Mouse (Mus musculus): Measurements from ENCODE around the gene Gm11168. TPM values are rescaled to one million over a fixed set of nuclear protein-coding genes. Genes with fewer than 3 reads are reported as not detected.

Gene Gm11168
- polyA plus RNA-seq (2015; fragmentation: Nextera tagmentation; extraction: Ambion mirVana) = not detected in 2 replicates

DNA sequence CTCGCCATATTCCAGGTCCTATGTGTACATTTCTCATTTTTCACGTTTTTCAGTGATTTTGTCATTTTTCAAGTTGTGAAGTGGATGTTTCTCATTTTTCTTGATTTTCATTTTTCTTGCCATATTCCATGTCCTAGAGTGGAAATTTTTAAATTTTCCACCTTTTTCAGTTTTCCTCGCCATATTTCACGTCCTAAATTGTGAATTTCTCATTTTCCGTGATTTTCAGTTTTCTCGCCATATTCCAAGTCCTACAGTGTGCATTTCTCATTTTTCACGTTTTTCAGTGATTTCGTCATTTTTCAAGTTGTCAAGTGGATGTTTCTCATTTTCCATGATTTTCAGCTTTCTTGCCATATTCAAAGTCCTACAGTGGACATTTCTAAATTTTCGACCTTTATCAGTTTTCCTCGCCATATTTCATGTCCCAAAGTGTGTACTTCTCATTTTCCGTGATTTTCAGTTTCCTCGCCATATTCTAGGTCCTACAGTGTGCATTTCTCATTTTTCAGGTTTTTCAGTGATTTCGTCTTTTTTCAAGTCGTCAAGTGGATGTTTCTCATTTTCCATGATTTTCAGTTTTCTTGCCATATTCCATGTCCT is at the start of gene Gm11168:
TSS of gene Gm11168 (plus strand) at position 553 of the 603 bp plus-strand sequence.

DNA sequence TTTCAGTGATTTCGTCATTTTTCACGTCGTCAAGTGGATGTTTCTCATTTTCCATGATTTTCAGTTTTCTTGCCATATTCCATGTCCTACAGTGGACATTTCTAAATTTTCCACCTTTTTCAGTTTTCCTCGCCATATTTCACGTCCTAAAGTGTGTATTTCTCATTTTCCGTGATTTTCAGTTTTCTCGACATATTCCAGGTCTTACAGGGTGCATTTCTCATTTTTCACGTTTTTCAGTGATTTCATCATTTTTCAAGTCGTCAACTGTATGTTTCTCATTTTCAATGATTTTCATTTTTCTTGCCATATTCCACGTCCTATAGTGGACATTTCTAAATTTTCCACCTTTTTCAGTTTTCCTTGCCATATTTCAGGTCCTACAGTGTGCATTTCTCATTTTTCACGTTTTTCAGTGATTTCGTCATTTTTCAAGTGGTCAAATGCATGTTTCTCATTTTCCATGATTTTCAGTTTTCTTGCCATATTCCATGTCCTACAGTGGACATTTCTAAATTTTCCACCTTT is 2.6 kb upstream of the Gm11168 start, which contains the start of gene Gm10722:
TSS of gene Gm10722 (plus strand) at position 478 of the 528 bp plus-strand sequence.

DNA sequence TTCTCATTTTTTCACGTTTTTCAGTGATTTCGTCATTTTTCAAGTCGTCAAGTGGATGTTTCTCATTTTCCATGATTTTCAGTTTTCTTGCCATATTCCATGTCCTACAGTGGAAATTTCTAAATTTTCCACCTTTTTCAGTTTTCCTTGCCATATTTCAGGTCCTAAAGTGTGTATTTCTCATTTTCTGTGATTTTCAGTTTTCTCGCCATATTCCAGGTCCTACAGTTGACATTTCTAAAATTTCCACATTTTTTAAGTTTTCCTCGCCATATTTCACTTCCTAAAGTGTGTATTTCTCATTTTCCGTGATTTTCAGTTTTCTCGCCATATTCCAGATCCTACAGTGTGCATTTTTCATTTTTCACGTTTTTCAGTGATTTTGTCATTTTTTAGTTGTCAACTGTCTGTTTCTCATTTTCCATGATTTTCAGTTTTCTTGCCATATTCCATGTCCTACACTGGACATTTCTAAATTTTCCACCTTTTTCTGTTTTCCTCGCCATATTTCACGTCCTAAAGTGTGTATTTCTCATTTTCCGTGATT is 9.7 kb downstream of the Gm11168 start, which contains the start of gene Gm10721:
TSS of gene Gm10721 (plus strand) at position 408 of the 547 bp plus-strand sequence.

DNA sequence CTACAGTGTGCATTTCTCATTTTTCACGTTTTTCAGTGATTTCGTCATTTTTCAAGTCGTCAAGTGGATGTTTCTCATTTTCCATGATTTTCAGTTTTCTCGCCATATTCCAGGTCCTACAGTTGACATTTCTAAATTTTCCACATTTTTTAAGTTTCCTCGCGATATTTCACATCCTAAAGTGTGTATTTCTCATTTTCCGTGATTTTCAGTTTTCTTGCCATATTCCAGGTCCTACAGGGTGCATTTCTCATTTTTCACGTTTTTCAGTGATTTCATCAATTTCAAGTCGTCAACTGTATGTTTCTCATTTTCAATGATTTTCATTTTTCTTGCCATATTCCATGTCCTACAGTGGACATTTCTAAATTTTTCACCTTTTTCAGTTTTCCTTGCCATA is 12.2 kb downstream of the Gm11168 start, which contains the start of gene Gm10720:
TSS of gene Gm10720 (plus strand) at position 301 of the 400 bp plus-strand sequence.

DNA sequence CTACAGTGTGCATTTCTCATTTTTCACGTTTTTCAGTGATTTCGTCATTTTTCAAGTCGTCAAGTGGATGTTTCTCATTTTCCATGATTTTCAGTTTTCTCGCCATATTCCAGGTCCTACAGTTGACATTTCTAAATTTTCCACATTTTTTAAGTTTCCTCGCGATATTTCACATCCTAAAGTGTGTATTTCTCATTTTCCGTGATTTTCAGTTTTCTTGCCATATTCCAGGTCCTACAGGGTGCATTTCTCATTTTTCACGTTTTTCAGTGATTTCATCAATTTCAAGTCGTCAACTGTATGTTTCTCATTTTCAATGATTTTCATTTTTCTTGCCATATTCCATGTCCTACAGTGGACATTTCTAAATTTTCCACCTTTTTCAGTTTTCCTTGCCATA is 14.0 kb downstream of the Gm11168 start, which contains the start of gene Gm10719:
TSS of gene Gm10719 (plus strand) at position 301 of the 400 bp plus-strand sequence.

DNA sequence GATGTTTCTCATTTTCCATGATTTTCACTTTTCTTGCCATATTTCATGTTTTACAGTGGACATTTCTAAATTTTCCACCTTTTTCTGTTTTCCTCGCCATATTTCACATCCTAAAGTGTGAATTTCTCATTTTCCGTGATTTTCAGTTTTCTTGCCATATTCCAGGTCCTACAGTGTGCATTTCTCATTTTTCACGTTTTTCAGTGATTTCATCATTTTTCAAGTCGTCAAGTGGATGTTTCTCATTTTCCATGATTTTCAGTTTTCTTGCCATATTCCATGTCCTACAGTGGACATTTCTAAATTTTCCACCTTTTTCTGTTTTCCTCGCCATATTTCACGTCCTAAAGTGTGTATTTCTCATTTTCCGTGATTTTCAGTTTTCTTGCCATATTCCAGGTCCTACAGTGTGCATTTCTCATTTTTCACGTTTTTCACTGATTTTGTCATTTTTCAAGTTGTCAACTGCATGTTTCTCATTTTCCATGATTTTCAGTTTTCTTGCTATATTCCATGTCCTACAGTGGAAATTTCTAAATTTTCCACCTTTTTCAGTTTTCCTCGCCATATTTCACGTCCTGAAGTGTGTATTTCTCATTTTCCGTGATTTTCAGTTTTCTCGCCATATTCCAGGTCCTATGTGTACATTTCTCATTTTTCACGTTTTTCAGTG is 20.3 kb downstream of the Gm11168 start, which contains the start of gene Gm10718:
TSS of gene Gm10718 (plus strand) at position 236 of the 673 bp plus-strand sequence.

DNA sequence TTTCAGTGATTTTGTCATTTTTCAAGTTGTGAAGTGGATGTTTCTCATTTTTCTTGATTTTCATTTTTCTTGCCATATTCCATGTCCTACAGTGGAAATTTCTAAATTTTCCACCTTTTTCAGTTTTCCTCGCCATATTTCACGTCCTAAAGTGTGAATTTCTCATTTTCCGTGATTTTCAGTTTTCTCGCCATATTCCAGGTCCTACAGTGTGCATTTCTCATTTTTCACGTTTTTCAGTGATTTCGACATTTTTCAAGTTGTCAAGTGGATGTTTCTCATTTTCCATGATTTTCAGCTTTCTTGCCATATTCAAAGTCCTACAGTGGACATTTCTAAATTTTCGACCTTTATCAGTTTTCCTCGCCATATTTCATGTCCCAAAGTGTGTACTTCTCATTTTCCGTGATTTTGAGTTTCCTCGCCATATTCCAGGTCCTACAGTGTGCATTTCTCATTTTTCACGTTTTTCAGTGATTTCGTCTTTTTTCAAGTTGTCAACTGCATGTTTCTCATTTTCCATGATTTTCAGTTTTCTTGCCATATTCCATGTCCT is 21.8 kb downstream of the Gm11168 start, which contains the start of gene Gm10717:
TSS of gene Gm10717 (plus strand) at position 506 of the 556 bp plus-strand sequence.

DNA sequence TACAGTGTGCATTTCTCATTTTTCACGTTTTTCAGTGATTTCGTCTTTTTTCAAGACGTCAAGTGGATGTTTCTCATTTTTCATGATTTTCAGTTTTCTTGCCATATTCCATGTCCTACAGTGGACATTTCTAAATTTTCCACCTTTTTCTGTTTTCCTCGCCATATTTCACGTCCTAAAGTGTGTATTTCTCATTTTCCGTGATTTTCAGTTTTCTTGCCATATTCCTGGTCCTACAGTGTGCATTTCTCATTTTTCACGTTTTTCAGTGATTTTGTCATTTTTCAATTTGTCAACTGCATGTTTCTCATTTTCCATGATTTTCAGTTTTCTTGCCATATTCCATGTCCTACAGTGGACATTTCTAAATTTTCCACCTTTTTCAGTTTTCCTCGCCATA is 31.2 kb downstream of the Gm11168 start, which contains the start of gene Gm17535:
TSS of gene Gm17535 (plus strand) at position 301 of the 400 bp plus-strand sequence.

DNA sequence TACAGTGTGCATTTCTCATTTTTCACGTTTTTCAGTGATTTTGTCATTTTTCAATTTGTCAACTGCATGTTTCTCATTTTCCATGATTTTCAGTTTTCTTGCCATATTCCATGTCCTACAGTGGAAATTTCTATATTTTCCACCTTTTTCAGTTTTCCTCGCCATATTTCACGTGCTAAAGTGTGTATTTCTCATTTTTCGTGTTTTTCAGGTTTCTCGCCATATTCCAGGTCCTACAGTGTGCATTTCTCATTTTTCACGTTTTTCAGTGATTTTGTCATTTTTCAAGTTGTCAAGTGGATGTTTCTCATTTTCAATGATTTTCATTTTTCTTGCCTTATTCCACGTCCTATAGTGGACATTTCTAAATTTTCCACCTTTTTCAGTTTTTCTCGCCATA is 33.4 kb downstream of the Gm11168 start, which contains the start of gene Gm10715:
TSS of gene Gm10715 (plus strand) at position 301 of the 400 bp plus-strand sequence.

Small RNA genes within 50 kb of the gene (microRNA-seq; reads per million reads assigned to microRNA genes)
- gene Mir101c = 0 reads per million in 2 experiments

Other genes with a start within 250 kb of the Gm11168 start
- not detected in 2 replicates for gene Gm10722, start 2.4 kb upstream of the Gm11168 start, polyA plus RNA-seq (2015; fragmentation: Nextera tagmentation; extraction: Ambion mirVana)
- gene Gm10721, start 9.8 kb downstream of the Gm11168 start, polyA plus RNA-seq (2015; fragmentation: Nextera tagmentation; extraction: Ambion mirVana) = not detected in 2 replicates
- not detected in 2 replicates for gene Gm10720, start 12.3 kb downstream of the Gm11168 start, polyA plus RNA-seq (2015; fragmentation: Nextera tagmentation; extraction: Ambion mirVana)
- gene Gm10719, start 14.1 kb downstream of the Gm11168 start, polyA plus RNA-seq (2015; fragmentation: Nextera tagmentation; extraction: Ambion mirVana) = not detected in 2 replicates
- 0.50 and 0.74 TPM in 2 replicates for gene Gm10718, start 20.2 kb downstream of the Gm11168 start, polyA plus RNA-seq (2015; fragmentation: Nextera tagmentation; extraction: Ambion mirVana)
- gene Gm10717, start 22.1 kb downstream of the Gm11168 start, polyA plus RNA-seq (2015; fragmentation: Nextera tagmentation; extraction: Ambion mirVana) = not detected in 2 replicates
- gene Gm17535, start 31.3 kb downstream of the Gm11168 start, polyA plus RNA-seq (2015; fragmentation: Nextera tagmentation; extraction: Ambion mirVana) = not detected in 2 replicates
- not detected in 2 replicates for gene Gm10715, start 33.5 kb downstream of the Gm11168 start, polyA plus RNA-seq (2015; fragmentation: Nextera tagmentation; extraction: Ambion mirVana)

Data from skeletal muscle tissue, postnatal 0 days (tissue).